Mouse (Mus musculus) stomach, embryonic 16.5 days (tissue): ENCODE measurements around the gene Hist1h2bn. TPM values are rescaled to one million over a fixed set of nuclear protein-coding genes. Genes with fewer than 3 reads are reported as not detected.
"Not testable (repeated sequence)": the region's sequence is repeated elsewhere in the genome, so short reads cannot be mapped to it uniquely, and the experiment has no call there.

Experiments
- ATAC-seq: fragments of 200-750 bp; cut with Nextera tagmentation; 2 replicates; pipeline ENCODE4 v1.8.0; 2017; ENCODE audit warnings: moderate number of reproducible peaks, moderate TSS enrichment; ENCODE audit not compliant: insufficient read depth, low FRiP score
- H3K27ac ChIP-seq: fragments of 300-500 bp; sonication (generic); 2 replicates; pipeline ENCODE4 v1.5.1; 2014; ENCODE audit warnings: low read length
- H3K27me3 ChIP-seq: fragments of 300-500 bp; sonication (generic); 2 replicates; pipeline ENCODE4 v1.6.1; 2014; ENCODE audit warnings: low read length, control low read depth, mixed read lengths; ENCODE audit not compliant: control insufficient read depth, insufficient read depth
- H3K36me3 ChIP-seq: fragments of 300-500 bp; sonication (generic); 2 replicates; pipeline ENCODE4 v1.6.1; 2014; ENCODE audit warnings: low read length; ENCODE audit not compliant: control insufficient read depth, insufficient read depth
- H3K4me1 ChIP-seq: fragments of 300-500 bp; sonication (generic); 2 replicates; pipeline ENCODE4 v1.6.1; 2014; ENCODE audit warnings: low read length, control low read depth, mixed read lengths; ENCODE audit not compliant: control insufficient read depth, insufficient read depth
- H3K4me2 ChIP-seq: fragments of 300-500 bp; sonication (generic); 2 replicates; pipeline ENCODE4 v1.6.1; 2014; ENCODE audit warnings: low read depth, low read length, mixed read lengths
- H3K4me3 ChIP-seq: fragments of 300-500 bp; sonication (generic); replicated peaks from 2 replicates; pipeline ENCODE4 v1.5.1; 2014; ENCODE audit warnings: mild to moderate bottlenecking, low read length
- H3K9ac ChIP-seq: fragments of 300-500 bp; sonication (generic); 2 replicates; pipeline ENCODE4 v1.6.1; 2014; ENCODE audit warnings: low read length
- H3K9me3 ChIP-seq: fragments of 300-500 bp; sonication (generic); replicated peaks from 2 replicates; pipeline ENCODE4 v1.6.1; 2016; ENCODE audit warnings: low read length, control low read depth; ENCODE audit not compliant: control insufficient read depth
- WGBS: fragments of 180-500 bp; shearing (Covaris S2); extraction: QIAGEN DNeasy Blood & Tissue Kit; methylation state at CpG from one replicate; pipeline ENCODE4 v1.1.7; 2014; 5-methylcytosine and 5-hydroxymethylcytosine counted together
- polyA plus RNA-seq: library from polyadenylated mRNA; unstranded; fragments of >200 nt; fragmentation: Nextera tagmentation; extraction: Ambion mirVana; gene quantifications from 2 replicates; pipeline ENCODE4 v1.2.1, GENCODE M21; 2015

Hist1h2bn gene
- polyA plus RNA-seq, result 1.3 and 2.9 TPM in 2 replicates

DNA sequence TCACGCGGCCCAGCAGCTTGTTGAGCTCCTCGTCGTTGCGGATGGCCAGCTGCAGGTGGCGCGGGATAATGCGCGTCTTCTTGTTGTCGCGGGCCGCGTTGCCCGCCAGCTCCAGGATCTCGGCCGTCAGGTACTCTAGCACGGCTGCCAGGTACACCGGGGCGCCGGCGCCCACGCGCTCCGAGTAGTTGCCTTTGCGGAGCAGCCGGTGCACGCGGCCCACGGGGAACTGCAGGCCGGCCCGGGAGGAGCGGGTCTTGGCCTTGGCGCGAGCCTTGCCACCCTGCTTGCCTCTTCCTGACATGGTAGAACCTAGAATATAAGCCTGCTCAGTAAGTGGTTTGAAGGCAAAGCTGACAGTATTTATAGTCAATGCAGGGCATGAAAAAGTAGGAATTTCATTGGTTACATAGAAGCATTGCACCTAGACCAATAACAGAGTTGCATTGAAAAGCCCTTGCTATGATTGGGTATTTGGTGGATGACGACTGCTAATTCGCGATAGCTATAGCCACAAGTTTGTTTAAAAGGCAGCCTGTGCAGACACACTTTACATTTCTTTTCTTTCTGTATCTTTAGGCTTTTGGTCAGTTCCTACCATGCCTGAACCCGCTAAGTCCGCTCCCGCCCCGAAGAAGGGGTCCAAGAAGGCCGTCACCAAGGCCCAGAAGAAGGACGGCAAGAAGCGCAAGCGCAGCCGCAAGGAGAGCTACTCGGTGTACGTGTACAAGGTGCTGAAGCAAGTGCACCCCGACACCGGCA, at the start of gene Hist1h2bn, which contains the start of gene Hist1h2ak:
TSS of gene Hist1h2bn (plus strand) at position 600 of the 762 bp plus-strand sequence.
TSS of gene Hist1h2ak (minus strand) at position 304 of the 762 bp plus-strand sequence.
- H3K9me3 ChIP-seq, H3K27me3 ChIP-seq, H3K36me3 ChIP-seq: not testable (repeated sequence)
- H3K4me3 ChIP-seq, result peak within 1 kb of the TSS; percentile 52
- H3K4me2 ChIP-seq, result peak within 1 kb of the TSS; percentile 79
- peak within 1 kb of the TSS; percentile 74 for H3K9ac ChIP-seq
- ATAC-seq, result peak; percentile 93
- 0% methylated on average over 37 of the region's 50 CpGs for WGBS
- H3K4me1 ChIP-seq, result peaks cover 18% of the 10 kb centered on the region
- H3K27ac ChIP-seq, result peak within 1 kb of the TSS; percentile 95

DNA sequence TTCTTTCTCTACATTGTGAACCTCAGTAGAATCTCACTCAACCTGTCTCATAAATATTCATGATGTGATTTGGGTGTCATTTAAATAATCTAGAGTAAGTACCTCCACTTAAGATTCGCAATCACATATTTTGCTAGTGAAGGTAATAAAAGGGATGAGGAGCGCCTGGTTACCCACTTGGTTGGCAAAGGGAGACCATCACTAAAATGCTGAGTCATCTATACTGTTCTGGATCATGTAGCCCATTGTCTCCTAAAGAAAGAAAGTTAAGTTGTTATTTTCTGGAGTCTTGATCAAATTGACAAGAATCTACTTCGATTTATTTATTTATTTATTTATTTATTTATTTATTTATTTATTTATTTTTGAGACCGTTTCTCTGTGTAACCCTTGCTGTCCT, 47.3 kb upstream of the Hist1h2bn start:
- Histone ChIP-seq H3K27me3 (no peaks in the 10 kb centered on the region), H3K4me1 (no peaks in the 10 kb centered on the region), H3K27ac (no peak overlapping the region), H3K36me3 (no peaks in the 10 kb centered on the region), H3K9me3 (no peaks in the 10 kb centered on the region), H3K4me3 (no peak overlapping the region), H3K9ac (no peak overlapping the region), H3K4me2 (no peak overlapping the region)
- no peak for ATAC-seq
- 75% methylated on average over 4 of the region's 4 CpGs for WGBS

DNA sequence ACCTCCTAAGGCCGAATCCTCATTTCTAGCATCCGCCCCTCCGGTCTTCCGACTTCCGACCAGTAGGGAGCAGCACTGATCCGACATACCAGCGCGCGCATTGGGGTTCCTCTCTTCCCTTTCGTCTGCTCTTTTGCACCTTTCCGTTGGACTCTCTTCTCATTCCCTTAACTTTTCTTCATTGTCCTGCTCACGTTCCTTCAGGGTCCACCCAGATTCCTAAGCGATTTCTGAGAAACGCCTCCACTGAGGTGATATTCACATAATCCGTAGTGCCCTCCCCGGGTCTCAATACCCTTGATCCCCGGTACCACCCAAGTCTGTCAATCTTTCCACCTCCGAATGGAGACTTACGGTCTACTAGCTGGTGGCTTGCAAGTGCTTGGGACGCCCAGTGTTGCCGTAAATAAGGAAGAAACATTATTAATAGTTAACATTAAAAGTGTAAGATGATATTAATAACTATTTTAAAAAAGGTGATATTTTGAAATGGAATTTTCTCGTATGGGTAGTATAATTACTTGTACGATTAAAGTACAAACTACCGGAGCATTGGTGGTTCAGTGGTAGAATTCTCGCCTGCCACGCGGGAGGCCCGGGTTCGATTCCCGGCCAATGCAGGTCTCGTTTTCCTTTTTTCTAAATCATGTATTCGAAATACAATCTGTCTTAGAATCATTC, 43.8 kb upstream of the Hist1h2bn start:
- H3K9ac ChIP-seq, result peak overlapping the region; percentile 71
- no peaks in the 10 kb centered on the region for H3K36me3 ChIP-seq
- H3K27ac ChIP-seq, result peak overlapping the region; percentile 78
- peak; percentile 81 for ATAC-seq
- H3K4me2 ChIP-seq, result peak overlapping the region; percentile 63
- H3K4me3 ChIP-seq, result peak overlapping the region; percentile 74
- peaks cover 4% of the 10 kb centered on the region for H3K4me1 ChIP-seq
- H3K27me3 ChIP-seq, result no peaks in the 10 kb centered on the region
- no peaks in the 10 kb centered on the region for H3K9me3 ChIP-seq
- WGBS, result under 1% methylated on average over 32 of the region's 32 CpGs

DNA sequence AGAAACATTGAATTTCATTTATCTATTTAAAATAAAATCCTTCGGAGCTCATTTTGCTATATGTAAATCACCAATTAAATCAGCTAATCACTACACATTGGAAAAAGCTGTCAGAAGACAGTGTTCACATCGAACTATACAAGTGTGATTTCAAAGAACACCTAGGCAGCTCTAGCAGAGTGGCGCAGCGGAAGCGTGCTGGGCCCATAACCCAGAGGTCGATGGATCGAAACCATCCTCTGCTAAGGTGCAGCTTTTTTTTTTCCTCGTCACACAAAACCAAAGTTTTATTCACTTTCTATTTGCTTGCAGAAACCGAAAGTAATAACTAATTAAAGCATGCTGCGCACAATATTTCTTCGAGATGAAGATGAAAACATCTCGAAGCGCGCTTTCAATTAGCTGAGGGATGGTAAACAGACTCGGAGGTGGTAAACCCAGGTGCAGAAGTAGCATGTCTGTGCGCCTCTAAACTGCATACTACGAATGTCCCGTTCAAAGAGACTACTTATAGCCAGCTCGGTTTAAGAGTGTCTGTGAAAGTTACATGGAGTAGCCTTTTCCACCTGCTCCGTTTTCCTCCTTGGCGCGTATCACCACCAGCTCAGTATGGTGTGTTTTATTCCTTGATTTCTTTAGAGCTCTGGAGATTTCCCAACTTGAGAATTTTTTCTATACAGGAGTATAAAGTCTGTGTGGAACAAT, 43.0 kb upstream of the Hist1h2bn start:
- Histone ChIP-seq H3K9me3 (no peaks in the 10 kb centered on the region), H3K4me2 (peak overlapping the region; percentile 63), H3K4me3 (peak overlapping the region; percentile 60), H3K27me3 (no peaks in the 10 kb centered on the region), H3K9ac (peak overlapping the region; percentile 62), H3K36me3 (no peaks in the 10 kb centered on the region), H3K4me1 (peaks cover 9% of the 10 kb centered on the region), H3K27ac (no peak overlapping the region)
- 2% methylated on average over 22 of the region's 22 CpGs for WGBS
- ATAC-seq, result peak; percentile 79

DNA sequence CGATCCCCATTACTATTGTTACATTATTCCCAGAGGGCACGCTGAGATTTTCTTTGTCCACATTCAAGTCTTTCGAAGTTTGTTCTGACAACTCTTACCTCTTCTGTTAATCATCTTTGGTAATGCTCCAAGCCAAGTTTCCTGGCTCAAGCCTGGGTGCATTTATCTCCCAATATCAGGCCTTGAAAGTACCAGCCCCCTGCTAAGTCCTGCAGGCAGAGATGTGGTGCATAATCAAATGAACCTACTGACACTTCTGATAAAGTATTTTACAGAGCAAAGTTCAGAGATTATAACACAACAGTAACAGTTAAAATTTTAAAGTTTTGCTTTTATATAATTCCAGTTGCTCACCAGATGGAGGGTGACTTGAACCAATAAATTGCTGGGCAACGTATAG, 42.2 kb upstream of the Hist1h2bn start:
- Histone ChIP-seq H3K9me3 (no peaks in the 10 kb centered on the region), H3K9ac (peak overlapping the region; percentile 23; the same call in 1 of the 2 replicates), H3K27ac (no peak overlapping the region), H3K36me3 (no peaks in the 10 kb centered on the region), H3K27me3 (no peaks in the 10 kb centered on the region), H3K4me3 (peak overlapping the region; percentile 60; the same call in 1 of the 2 replicates), H3K4me2 (peak overlapping the region; percentile 63), H3K4me1 (peaks cover 10% of the 10 kb centered on the region)
- ATAC-seq, result no peak
- WGBS, result 26% methylated on average over 4 of the region's 4 CpGs

DNA sequence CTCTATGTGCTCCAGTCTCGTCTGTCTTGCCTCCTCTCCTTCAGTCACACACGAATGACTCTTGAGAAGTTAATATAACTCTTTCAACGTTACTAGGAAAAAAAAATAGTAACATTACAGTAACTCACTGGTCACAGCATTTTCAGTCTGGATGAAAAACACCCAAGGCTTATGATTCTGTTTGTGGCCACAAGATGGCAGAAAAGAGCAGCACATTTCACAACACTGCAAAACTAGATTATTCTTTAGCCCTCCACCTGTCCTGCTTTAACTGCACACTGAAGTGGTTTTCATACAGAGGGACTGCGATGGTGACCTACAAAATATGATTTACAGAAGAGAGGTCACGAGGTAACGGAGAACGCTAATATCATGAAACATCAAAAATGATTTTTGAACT, 39.2 kb upstream of the Hist1h2bn start:
- peak overlapping the region; percentile 70 for H3K4me2 ChIP-seq
- ATAC-seq, result no peak
- WGBS, result 1% methylated on average over 7 of the region's 7 CpGs
- H3K4me3 ChIP-seq, result peak overlapping the region; percentile 57
- no peaks in the 10 kb centered on the region for H3K9me3 ChIP-seq
- peak overlapping the region; percentile 84 for H3K27ac ChIP-seq
- peaks cover 16% of the 10 kb centered on the region for H3K4me1 ChIP-seq
- H3K27me3 ChIP-seq, result no peaks in the 10 kb centered on the region
- peak overlapping the region; percentile 73 for H3K9ac ChIP-seq
- H3K36me3 ChIP-seq, result no peaks in the 10 kb centered on the region

DNA sequence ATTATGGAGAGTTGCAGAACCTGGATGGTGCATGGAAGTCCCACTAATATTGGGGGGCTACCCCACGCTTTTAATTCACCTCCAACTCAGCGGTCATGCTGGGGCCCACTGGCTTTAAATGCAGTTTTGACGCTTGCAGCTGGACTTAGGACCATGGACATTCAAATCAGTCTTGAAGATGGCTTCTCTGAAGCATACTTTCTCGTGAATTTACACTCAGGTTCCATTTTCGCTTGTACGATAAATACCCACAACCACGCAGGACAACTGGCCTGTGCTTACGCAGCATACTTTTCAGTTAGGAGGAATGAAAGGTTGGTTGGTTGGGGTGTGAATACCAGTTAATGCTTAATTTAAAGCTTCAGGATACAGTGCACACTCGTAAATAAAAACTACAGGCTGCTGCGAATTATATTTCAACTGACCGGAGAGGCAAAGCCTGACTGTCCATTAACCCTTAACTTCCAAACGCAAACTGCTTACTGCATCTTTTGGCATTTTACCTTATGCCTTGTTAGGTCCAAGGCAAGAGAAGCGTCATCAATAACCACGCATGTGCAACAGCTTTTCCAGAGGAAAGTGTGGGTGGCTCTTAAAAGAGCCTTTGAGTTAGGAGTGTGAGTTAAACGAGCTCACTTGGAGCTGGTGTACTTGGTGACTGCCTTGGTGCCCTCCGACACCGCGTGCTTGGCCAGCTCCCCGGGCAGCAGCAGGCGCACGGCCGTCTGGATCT, 38.6 kb upstream of the Hist1h2bn start:
- no peak for ATAC-seq
- Histone ChIP-seq H3K27ac (peak overlapping the region; percentile 84), H3K9me3 (no peaks in the 10 kb centered on the region), H3K4me2 (peak overlapping the region; percentile 70), H3K4me1 (peaks cover 16% of the 10 kb centered on the region), H3K36me3 (no peaks in the 10 kb centered on the region), H3K9ac (peak overlapping the region; percentile 73), H3K27me3 (no peaks in the 10 kb centered on the region), H3K4me3 (peak overlapping the region; percentile 57)
- WGBS, result 1% methylated on average over 22 of the region's 22 CpGs

DNA sequence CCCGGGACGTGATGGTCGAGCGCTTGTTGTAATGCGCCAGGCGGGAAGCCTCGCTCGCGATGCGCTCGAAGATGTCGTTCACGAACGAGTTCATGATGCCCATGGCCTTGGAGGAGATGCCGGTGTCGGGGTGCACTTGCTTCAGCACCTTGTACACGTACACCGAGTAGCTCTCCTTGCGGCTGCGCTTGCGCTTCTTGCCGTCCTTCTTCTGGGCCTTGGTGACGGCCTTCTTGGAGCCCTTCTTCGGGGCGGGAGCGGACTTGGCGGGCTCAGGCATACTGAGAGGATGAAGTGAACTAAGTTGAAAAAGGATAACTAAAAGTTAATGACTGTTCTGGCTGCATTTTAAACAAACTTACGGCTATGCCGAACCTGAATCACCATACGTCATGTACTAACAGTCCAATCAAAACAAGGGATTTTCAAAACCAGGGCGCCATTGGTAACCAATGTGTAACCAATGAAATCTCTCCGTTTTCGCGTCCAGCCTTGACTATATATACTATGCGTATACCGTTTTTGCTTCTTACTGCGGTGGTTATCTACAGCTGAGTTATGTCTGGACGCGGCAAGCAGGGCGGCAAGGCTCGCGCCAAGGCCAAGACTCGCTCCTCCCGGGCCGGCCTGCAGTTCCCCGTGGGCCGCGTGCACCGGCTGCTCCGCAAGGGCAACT, 37.9 kb upstream of the Hist1h2bn start, which contains the start of the genes Hist1h2bl and Hist1h2ai:
TSS of gene Hist1h2bl (minus strand) at position 280 of the 676 bp plus-strand sequence.
TSS of gene Hist1h2ai (plus strand) at position 559 of the 676 bp plus-strand sequence.
- peak within 1 kb of the TSS; percentile 79 for H3K9ac ChIP-seq
- peak; percentile 95 for ATAC-seq
- peak within 1 kb of the TSS; percentile 83 for H3K4me2 ChIP-seq
- peak within 1 kb of the TSS; percentile 57 for H3K4me3 ChIP-seq
- H3K9me3 ChIP-seq, H3K36me3 ChIP-seq, H3K27me3 ChIP-seq: not testable (repeated sequence)
- peak within 1 kb of the TSS; percentile 97 for H3K27ac ChIP-seq
- under 1% methylated on average over 28 of the region's 50 CpGs for WGBS
- peaks cover 20% of the 10 kb centered on the region for H3K4me1 ChIP-seq
